Mouse (Mus musculus): ENCODE measurements at regions not wholly inside any gene's neighbourhood (a gene's known extent, or its start where the extent isn't known, plus 50 kb on each side); places are given as distances from the start of the nearest gene placed in this dataset.

- no peak overlapping the region for H3K9ac ChIP-seq (ENCODE audit: control insufficient read depth, low read depth, low read length, poor library complexity, severe bottlenecking)
- no peaks in the 10 kb centered on the region for H3K9me3 ChIP-seq (replicated peaks; ENCODE audit: insufficient read depth, low read length)
- DNase-seq (ENCODE audit: low read depth, low spot score): no peak
- no peaks in the 10 kb centered on the region for H3K36me3 ChIP-seq (ENCODE audit: control insufficient read depth in 1 of 2, insufficient read depth in 2 of 2, low read length in 2 of 2)
- H3K79me2 ChIP-seq (ENCODE audit: control insufficient read depth, insufficient read depth, low read length, poor library complexity): no peaks in the 10 kb centered on the region
- no peaks in the 10 kb centered on the region for H3K27me3 ChIP-seq (ENCODE audit: control insufficient read depth in 1 of 2, insufficient read depth in 2 of 2, low read length in 2 of 2)
- no peak overlapping the region for H3K4me3 ChIP-seq (ENCODE audit: control insufficient read depth in 1 of 2, insufficient read depth in 1 of 2, low read depth in 2 of 2, low read length in 2 of 2)
- H3K27ac ChIP-seq (ENCODE audit: control insufficient read depth, low read depth, low read length): no peak overlapping the region
- H3K4me1 ChIP-seq (ENCODE audit: control insufficient read depth in 1 of 2, insufficient read depth in 2 of 2, low read length in 2 of 2): no peaks in the 10 kb centered on the region
- TF ChIP-seq ZNF384 (IDR thresholded peaks at IDR 0.05; ENCODE audit: low read depth, low read length): no peak
- TF ChIP-seq TBP (IDR thresholded peaks at IDR 0.05; ENCODE audit: low read depth, low read length): no peak
- no peak for TF ChIP-seq EP300 (IDR thresholded peaks at IDR 0.05; ENCODE audit: low read depth in 1 of 2, low read length in 2 of 2)
- TF ChIP-seq ETS1 (IDR thresholded peaks at IDR 0.05; ENCODE audit: low read depth, low read length): no peak
- TF ChIP-seq RAD21 (IDR thresholded peaks at IDR 0.05; ENCODE audit: low read depth, low read length): no peak
Observed at GRCm38 (mm10) chr5:38970497-38970896, 93.9 kb upstream of the Clnk start.

- Histone ChIP-seq H3K4me3 (ENCODE audit: control insufficient read depth in 1 of 2, insufficient read depth in 1 of 2, low read depth in 2 of 2, low read length in 2 of 2) (no peak overlapping the region), H3K9ac (ENCODE audit: control insufficient read depth, low read depth, low read length, poor library complexity, severe bottlenecking) (no peak overlapping the region), H3K9me3 (replicated peaks; ENCODE audit: insufficient read depth, low read length) (no peaks in the 10 kb centered on the region), H3K79me2 (ENCODE audit: control insufficient read depth, insufficient read depth, low read length, poor library complexity) (no peaks in the 10 kb centered on the region), H3K27me3 (ENCODE audit: control insufficient read depth in 1 of 2, insufficient read depth in 2 of 2, low read length in 2 of 2) (no peaks in the 10 kb centered on the region), H3K4me1 (ENCODE audit: control insufficient read depth in 1 of 2, insufficient read depth in 2 of 2, low read length in 2 of 2) (no peaks in the 10 kb centered on the region), H3K27ac (ENCODE audit: control insufficient read depth, low read depth, low read length) (no peak overlapping the region), H3K36me3 (ENCODE audit: control insufficient read depth in 1 of 2, insufficient read depth in 2 of 2, low read length in 2 of 2) (no peaks in the 10 kb centered on the region)
- no peak for TF ChIP-seq SIN3A (IDR thresholded peaks at IDR 0.05; ENCODE audit: low read length)
- TF ChIP-seq TBP (IDR thresholded peaks at IDR 0.05; ENCODE audit: low read depth, low read length): no peak
- TF ChIP-seq ETS1 (IDR thresholded peaks at IDR 0.05; ENCODE audit: low read depth, low read length): no peak
- DNase-seq (ENCODE audit: low read depth, low spot score): no peak
Observed at GRCm38 (mm10) chr5:38967010-38967409, 90.4 kb upstream of the Clnk start.

GRCm38 (mm10) chr5:38964445-38964844, 87.8 kb upstream of the Clnk start:
- H3K36me3 ChIP-seq (ENCODE audit: control insufficient read depth in 1 of 2, insufficient read depth in 2 of 2, low read length in 2 of 2): no peaks in the 10 kb centered on the region
- no peak overlapping the region for H3K9ac ChIP-seq (ENCODE audit: control insufficient read depth, low read depth, low read length, poor library complexity, severe bottlenecking)
- no peaks in the 10 kb centered on the region for H3K79me2 ChIP-seq (ENCODE audit: control insufficient read depth, insufficient read depth, low read length, poor library complexity)
- H3K9me3 ChIP-seq (replicated peaks; ENCODE audit: insufficient read depth, low read length): no peaks in the 10 kb centered on the region
- H3K27me3 ChIP-seq (ENCODE audit: control insufficient read depth in 1 of 2, insufficient read depth in 2 of 2, low read length in 2 of 2): no peaks in the 10 kb centered on the region
- H3K27ac ChIP-seq (ENCODE audit: control insufficient read depth, low read depth, low read length): no peak overlapping the region
- no peaks in the 10 kb centered on the region for H3K4me1 ChIP-seq (ENCODE audit: control insufficient read depth in 1 of 2, insufficient read depth in 2 of 2, low read length in 2 of 2)
- DNase-seq (ENCODE audit: low read depth, low spot score): no peak
- TF ChIP-seq USF1 (IDR thresholded peaks at IDR 0.05; ENCODE audit: low read depth, low read length): no peak
- no peak for TF ChIP-seq MAFK (IDR thresholded peaks at IDR 0.05; ENCODE audit: borderline replicate concordance, low read depth, low read length)
- TF ChIP-seq CHD1 (IDR thresholded peaks at IDR 0.05; ENCODE audit: low read depth, low read length): no peak
- TF ChIP-seq POLR2AphosphoS2 (IDR thresholded peaks at IDR 0.05; ENCODE audit: low read length): no peak
- no peak for TF ChIP-seq NELFE (IDR thresholded peaks at IDR 0.05; ENCODE audit: low read depth, low read length)
- no peak for TF ChIP-seq ZKSCAN1 (IDR thresholded peaks at IDR 0.05; ENCODE audit: low read depth, low read length)
- TF ChIP-seq EP300 (IDR thresholded peaks at IDR 0.05; ENCODE audit: low read depth in 1 of 2, low read length in 2 of 2): no peak
- H3K4me3 ChIP-seq (ENCODE audit: control insufficient read depth in 1 of 2, insufficient read depth in 1 of 2, low read depth in 2 of 2, low read length in 2 of 2): no peak overlapping the region
